Mouse (Mus musculus) adrenal gland, postnatal 4 days (tissue): ENCODE results near the gene Tnpo1. TPM values are rescaled to one million over a fixed set of nuclear protein-coding genes. Genes with fewer than 3 reads are reported as not detected.
A peak's percentile ranks its signal among the peaks of the same experiment; 100 is the strongest.

ENCODE experiments used
- DNase-seq, 2 experiments: peaks; one replicate each; pipeline ENCODE4 v3.0.0; 2021 to 2022; ENCODE audit warnings: low spot score in 2 of 2, mixed read lengths in 2 of 2
- long read RNA-seq, 2 experiments: library from polyadenylated mRNA; stranded (forward); transcript quantifications; one replicate each; pipeline ENCODE4 v2.0.0; 2021
- total RNA-seq, 2 experiments: library from RNA; stranded (reverse); gene quantifications; 2 replicates each; pipeline ENCODE4 v1.2.3; 2021

Gene Tnpo1
- 100 to 1,000 TPM; 142 to 151 TPM for total RNA-seq
- long read RNA-seq, experiment 1, partial matches to known transcripts: 0 of 5 reads
- long read RNA-seq, experiment 1, other reads (novel, unspliced or antisense): 5 of 5 reads
- long read RNA-seq, experiment 2, full-length matches to known transcripts: 4 of 32 reads
- long read RNA-seq, experiment 2, partial matches to known transcripts: 6 of 32 reads
- long read RNA-seq, experiment 2, other reads (novel, unspliced or antisense): 22 of 32 reads

DNA sequence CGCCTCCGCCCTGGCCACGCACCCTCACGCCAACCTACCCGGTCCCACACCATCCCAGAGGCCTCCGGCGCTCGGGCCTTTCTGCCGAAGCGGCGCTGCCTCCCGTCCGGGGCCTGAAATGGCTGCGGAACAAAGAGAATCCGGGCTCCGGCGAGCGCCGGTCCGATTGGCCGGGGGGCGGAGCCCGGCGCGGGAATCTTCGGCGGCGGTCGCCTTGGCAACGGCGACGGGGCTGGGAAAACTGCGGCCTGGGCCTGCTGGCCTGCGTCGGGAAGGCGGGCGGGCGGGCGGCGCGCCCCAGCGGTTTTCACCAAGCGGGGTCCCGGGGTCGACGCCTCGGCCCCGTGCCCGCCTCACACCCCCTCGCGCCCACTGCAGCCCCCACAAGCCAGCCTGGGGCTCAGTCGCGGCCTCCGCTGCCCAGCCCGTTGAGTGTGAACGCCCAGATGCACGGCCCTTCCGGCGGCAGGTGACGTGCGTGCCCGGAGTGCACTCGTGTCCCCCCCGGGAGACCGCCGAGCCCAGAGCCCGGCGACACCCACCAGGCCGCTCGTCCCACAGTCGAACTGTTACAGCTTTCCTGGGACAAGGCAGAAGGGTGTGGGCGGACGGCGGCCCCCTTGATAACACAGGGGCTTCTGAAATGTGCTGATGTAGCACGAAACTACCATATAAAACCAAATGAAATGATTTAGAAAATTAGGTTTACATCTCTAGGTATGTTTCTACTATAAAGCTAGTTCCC is at the start of gene Tnpo1:
Gene Tnpo1 (minus strand): TSS at position 172 of the 745 bp plus-strand sequence.
- peak; percentile 86 to 89 for DNase-seq

DNA sequence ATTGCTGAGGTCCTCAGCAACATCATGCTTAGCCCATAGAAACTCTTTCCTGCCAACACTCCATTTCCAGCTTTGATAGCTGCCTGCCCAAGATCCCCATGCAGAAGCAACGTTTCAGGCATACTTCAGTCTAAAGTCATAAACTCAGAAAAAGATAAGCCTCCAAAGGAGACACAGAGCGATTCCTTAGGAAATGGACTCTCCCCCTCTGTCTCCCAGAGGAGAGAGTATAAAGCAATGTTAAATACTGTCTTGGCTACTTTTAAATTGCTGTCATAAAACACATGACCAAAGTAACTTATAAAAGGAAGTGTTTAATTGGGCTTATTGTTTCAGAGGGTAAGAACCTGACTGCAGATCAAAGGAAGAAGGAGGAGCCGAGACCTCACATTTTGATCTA is 45.9 kb upstream of the Tnpo1 start:
- DNase-seq: no peak

DNA sequence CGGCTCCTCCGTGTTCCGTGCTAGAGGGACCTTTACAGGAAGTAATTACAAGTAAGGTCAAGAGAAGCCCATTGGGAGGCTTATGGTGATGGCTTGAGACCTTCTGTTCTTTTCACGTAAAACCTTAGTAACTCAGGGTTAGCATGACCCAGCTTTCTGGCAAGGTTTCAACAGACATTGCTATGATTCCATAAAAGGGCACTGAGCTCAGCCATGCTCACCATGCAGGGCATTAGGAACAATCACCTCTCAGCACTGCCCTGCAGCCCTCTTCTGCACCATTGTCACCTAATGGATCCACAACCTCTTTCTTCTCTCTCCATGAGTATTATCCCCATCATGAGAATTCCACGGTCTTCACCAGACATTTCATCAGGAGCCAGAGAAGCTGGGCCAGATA is 45.5 kb upstream of the Tnpo1 start:
- no peak for DNase-seq

DNA sequence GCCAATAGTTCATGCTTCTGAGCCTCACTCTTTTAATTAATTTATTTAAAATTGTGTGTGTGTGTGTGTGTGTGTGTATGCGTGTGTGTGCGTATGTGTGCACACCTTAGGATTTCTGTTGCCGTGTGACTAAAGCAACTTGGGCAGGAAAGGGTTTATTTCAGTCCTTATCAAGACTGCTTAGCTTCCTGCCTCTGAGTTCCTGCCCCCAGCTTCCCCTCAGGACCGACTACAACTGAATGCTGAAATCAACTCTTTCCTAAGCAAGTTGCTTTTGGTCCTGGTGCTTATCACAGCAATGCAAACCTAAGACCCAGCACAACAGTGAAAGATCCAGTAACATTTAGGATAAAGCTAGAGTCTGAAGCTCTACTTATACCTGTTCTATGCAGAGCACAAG is 42.3 kb upstream of the Tnpo1 start:
- DNase-seq: no peak

- no peak for DNase-seq
Observed at GRCm38 (mm10) chr13:98967942-98968341, 41.8 kb upstream of the Tnpo1 start.

GRCm38 (mm10) chr13:98966583-98966982 is 40.4 kb upstream of the Tnpo1 start:
- no peak for DNase-seq

DNA sequence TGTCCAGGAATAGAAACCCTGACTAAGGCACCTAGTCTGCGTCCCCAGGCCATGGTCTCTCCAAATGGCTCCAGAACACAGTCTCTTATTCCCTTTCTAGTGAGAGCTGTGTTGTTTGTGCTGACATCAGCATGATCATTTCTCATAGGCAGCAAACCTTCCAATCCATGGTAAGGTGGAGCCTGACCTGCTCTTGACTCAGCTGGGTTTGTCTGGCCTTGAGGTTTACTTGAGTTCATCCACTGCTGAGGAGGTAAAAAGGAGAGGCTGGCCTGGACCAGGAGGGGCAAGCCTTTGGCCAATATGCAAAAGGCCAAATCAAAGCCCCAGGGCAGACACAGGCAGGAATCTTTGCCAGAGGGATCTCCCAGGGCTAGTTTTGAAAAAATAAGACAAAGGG is 37.4 kb upstream of the Tnpo1 start:
- DNase-seq: no peak

DNA sequence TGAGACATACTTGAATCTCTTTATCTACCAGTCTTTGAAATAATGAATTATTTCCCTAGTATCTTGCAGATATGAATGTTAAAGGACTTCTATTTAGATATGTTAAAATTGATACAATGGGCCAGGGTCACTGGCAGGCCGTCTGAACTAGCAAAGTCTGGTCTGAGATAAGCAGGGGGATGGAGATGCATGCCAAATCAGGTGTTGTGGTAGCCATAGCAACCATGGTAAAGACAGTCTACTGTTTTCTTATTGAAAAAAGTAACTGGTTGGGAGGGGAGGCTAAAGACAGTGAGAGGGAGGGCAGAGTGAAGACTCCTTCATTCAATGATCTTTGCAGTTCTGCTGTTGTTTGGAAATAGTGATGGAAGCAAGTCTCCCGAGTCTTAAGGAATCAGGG is 32.0 kb upstream of the Tnpo1 start:
- no peak for DNase-seq

- DNase-seq: no peak
Observed at GRCm38 (mm10) chr13:98956209-98956608, 30.0 kb upstream of the Tnpo1 start.

- no peak for DNase-seq
Observed at GRCm38 (mm10) chr13:98955676-98956075, 29.5 kb upstream of the Tnpo1 start.

GRCm38 (mm10) chr13:98955226-98955625 is 29.0 kb upstream of the Tnpo1 start:
- DNase-seq: no peak

DNA sequence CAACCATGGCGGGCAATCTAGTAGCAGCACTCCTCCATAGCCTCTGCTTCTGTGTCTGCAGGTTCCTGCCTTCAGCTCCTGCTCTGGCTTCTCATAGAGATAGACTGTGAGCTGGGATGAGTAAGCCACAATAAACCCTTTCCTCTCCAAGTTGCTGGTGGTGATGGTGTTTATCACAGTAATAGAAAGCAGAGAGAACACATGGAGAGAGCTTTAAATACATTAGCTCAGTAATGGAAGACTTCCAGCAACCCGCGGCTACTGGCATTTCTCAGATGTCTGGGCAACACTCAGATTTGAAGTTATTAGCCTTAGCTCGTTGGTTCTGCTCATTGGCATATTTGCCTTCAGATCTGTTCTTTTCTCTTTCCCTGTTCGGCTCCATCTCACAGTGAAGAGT is 27.6 kb upstream of the Tnpo1 start:
- DNase-seq: no peak

DNA sequence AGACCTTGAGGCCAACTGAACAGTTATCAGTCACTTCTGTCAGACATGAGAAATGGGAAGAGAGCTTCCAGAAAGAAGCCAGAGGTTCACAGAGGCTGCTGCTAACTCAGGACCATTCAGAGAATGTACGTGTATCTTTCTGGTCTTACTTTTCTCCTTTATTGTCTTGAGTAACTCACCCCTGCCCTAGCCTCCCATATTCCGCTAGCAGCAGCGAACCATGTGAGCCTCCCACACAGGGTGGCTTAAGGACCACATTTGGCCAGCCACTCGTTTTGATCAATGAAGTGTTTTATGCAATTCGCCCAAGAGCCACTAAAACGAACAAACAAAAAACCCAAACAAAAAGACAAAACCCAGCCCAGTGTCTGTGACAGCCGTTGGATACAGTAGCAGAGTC is 25.8 kb upstream of the Tnpo1 start:
- DNase-seq: no peak

- no peak for DNase-seq
Observed at GRCm38 (mm10) chr13:98948146-98948545, 22.0 kb upstream of the Tnpo1 start.

- no peak for DNase-seq
Observed at GRCm38 (mm10) chr13:98946434-98946833, 20.2 kb upstream of the Tnpo1 start.

GRCm38 (mm10) chr13:98945908-98946307 is 19.7 kb upstream of the Tnpo1 start:
- no peak for DNase-seq

DNA sequence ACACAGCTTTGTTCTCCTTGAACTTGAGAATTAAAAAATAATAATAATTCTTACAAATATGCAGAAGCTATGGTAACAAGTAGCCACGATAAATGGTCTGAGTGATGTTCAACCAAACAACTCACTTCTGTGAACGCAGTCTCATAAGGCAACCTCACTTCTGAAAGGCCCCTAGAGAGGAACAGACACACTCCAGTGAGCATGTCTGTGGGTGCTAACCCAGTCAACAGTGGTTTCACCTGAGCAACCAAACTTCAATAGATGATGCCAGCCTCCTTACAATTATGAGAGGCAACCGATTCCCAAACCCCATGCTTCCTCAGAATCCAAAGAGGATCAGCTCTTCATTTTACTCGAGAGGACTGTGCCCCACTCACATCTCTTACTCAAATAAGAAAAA is 19.2 kb upstream of the Tnpo1 start:
- no peak for DNase-seq

- DNase-seq: no peak
Observed at GRCm38 (mm10) chr13:98944620-98945081, 18.5 kb upstream of the Tnpo1 start.

GRCm38 (mm10) chr13:98942360-98942759 is 16.2 kb upstream of the Tnpo1 start:
- DNase-seq: no peak

- DNase-seq: no peak
Observed at GRCm38 (mm10) chr13:98941829-98942343, 15.7 kb upstream of the Tnpo1 start.

GRCm38 (mm10) chr13:98937108-98937507 is 10.9 kb upstream of the Tnpo1 start:
- no peak for DNase-seq

DNA sequence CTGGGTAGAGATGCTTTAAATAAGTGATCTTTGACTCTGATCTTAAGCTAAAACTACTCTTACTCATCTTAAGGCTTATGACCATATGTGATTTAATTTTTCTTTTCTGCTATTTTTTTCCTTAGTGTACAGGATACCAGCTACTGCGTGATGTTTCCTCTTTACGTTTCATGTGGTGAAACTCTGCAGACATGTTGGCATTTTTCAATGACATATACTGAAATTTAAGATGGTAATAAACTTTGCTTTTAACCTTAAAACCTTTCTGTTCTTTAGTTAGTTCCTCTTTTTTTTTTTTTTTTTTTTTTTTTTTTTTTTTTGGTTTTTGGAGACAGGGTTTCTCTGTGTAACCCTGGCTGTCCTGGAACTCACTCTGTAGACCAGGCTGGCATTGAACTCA is 2.7 kb upstream of the Tnpo1 start:
- no peak for DNase-seq

DNA sequence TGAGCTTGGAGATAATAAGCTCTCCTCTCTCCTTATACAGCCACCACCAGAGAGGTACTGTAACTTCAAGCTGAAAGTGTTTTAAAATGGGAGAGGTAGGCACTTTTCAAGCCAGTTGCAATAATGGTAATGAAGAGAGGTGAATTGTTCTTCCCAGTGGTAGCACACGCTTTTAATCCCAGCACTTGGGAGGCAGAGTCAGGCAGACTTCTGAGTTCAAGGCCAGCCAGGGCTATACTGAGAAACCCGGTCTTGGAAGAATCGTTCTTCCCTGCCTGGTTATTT is 716 bp upstream of the Tnpo1 start:
- no peak for DNase-seq
